Mouse (Mus musculus): Measurements from ENCODE around the gene Cdc73. TPM values are rescaled to one million over a fixed set of nuclear protein-coding genes. Genes with fewer than 3 reads are reported as not detected.

Gene Cdc73
- total RNA-seq, 2 experiments from 2014 or later, result 74.4 to 75.1 TPM

DNA sequence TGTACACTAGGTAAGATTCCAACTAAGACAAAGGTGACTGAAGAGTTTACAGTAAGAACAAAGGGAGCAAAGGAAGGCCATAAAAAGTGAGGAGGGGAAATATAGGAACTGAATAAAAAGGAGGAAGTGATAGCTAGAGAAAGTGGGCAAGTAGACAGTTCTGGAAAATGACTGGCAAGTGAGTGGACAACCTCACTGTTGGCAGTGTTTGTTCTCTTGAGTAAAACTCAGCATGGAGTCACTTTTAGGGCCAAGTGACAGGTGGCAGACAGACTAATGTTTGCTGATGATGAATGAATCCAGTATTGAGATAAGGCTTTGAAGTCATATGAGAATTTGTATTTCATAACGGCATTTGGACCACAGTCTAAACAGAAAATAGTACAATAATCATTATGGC, 144.5 kb downstream of the Cdc73 start:
- no peak for DNase-seq (ENCODE audit: low spot score in 2 of 2)
- Histone ChIP-seq H3K4me3 (no peak overlapping the region), H3K27ac (no peak overlapping the region)
- no peak for TF ChIP-seq CTCF (conservative IDR thresholded peaks at IDR 0.05)

DNA sequence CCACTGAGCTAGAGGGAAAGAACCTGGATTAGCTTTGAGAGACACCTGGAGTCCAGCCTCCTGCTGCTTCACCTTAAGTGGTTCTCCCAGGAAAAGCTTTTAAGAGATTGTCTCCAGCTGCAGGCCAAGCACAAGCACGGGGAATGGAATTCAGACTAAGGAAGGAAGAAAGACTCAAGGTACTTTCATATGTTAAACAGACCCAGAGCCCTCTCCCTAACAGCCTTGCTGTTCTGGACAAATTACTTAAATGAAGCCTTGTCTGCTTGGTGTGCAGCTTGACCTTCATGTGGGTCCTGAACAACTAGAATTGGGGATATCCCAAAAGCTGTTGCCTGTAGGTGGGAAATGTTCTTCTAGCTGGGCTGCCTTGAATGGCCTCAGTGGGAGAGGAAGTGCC, 147.2 kb downstream of the Cdc73 start:
- Histone ChIP-seq H3K27ac (no peak overlapping the region), H3K4me3 (no peak overlapping the region)
- DNase-seq (ENCODE audit: low spot score in 2 of 2), result no peak
- no peak for TF ChIP-seq CTCF (conservative IDR thresholded peaks at IDR 0.05)

DNA sequence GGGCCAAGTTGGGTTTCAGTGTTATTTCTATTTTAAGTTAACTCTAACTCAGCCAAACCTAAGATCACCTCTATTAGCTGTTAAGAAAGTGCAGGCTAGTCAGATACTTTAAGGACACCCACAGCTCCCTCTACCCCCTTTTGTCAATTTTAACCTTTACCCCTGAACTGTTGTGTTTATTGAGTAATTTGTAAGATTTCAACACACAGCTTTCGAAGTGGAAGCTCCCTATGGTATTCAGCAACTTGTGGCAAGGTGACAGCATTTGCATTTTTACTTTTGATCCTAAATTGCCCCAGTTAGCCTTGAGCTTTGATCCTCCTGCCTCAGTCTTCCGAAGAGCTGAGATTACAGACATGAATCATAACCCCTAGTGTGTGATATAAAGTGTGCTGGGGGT, 148.1 kb downstream of the Cdc73 start:
- TF ChIP-seq CTCF (conservative IDR thresholded peaks at IDR 0.05), result no peak
- no peak overlapping the region for H3K27ac ChIP-seq
- no peak overlapping the region for H3K4me3 ChIP-seq
- no peak for DNase-seq (ENCODE audit: low spot score in 2 of 2)

Other genes with a start within 250 kb of the Cdc73 start
- gene B3galt2, start 62.2 kb downstream of the Cdc73 start, total RNA-seq (2021), result 10 to 100 TPM; 19.2 to 21.5 TPM
- 100 to 1,000 TPM; 107 to 122 TPM for gene Glrx2, start 13.4 kb upstream of the Cdc73 start, total RNA-seq (2021)
- gene Trove2, start 74.2 kb upstream of the Cdc73 start, total RNA-seq (2021), result 10 to 100 TPM; 27.9 to 28.8 TPM
- gene Uchl5, start 74.4 kb upstream of the Cdc73 start, total RNA-seq (2021), result 10 to 100 TPM; 35.2 to 38.3 TPM

All from layer of hippocampus, adult 2 months (tissue).